9 mouse cellular contexts compared by ENCODE assay signal in the genomic region with DNA sequence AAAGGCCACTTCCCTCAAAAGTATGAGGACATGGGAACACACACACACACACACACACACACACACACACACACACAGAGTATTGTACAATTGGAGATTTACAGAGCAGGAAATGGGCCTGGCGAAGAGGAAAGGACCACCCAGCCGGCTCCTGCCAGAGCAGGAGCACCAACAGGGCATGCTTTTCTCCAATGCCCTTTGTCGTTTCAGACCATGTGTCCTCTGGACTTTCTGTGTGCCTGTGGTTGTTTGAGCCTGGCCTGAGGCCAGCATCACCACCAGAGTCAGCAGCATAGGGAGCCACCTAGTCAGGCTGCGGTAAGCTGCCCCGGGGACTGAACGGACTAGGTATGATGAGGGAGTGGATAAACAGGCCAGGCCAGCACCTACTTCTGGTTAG. TPM values are rescaled to one million over a fixed set of nuclear protein-coding genes. Genes with fewer than 3 reads are reported as not detected.
DNase-seq lines count a peak whose midpoint lies in the region; ATAC-seq and TF ChIP-seq lines count a peak whose summit lies in the region.
"Had no signal": no experiment of that assay in that cellular context is flagged by ENCODE, and none has a peak within 500 bp of the region (broad histone marks: within the 10 kb centered on the region; RNA-seq: fewer than 3 reads in every experiment).

No protein-coding gene starts in this region.

- peak; percentile 69 for ATAC-seq in heart, postnatal 0 days (ENCODE audit: insufficient read depth, low read depth)
- ATAC-seq in limb, embryonic 12.5 days (ENCODE audit: insufficient number of reproducible peaks, insufficient read depth, low FRiP score, low TSS enrichment, low read depth), result peak; percentile 31; the same call in 1 of the 2 replicates
- ATAC-seq in stomach, postnatal 0 days (ENCODE audit: low FRiP score, low TSS enrichment), result peak; percentile 83
- no peak for ATAC-seq in midbrain, embryonic 13.5 days

- no peak for TF ChIP-seq CTCF in heart, postnatal 0 days (IDR thresholded peaks at IDR 0.05; ENCODE audit: low read depth)
- no peak for TF ChIP-seq CTCF in stomach, postnatal 0 days (IDR thresholded peaks at IDR 0.05; ENCODE audit: low read depth)

- no peak for TF ChIP-seq EP300 in heart, postnatal 0 days (IDR thresholded peaks at IDR 0.05; ENCODE audit: low read depth)
- TF ChIP-seq EP300 in stomach, postnatal 0 days (optimal IDR thresholded peaks at IDR 0.05), result no peak

- no peak overlapping the region for H3K4me3 ChIP-seq in heart, postnatal 0 days (ENCODE audit: low read depth, low read length)
- no peak overlapping the region for H3K4me3 ChIP-seq in limb, embryonic 12.5 days (replicated peaks)
- no peak overlapping the region for H3K4me3 ChIP-seq in stomach, postnatal 0 days (ENCODE audit: low read depth, low read length)
- no peak overlapping the region for H3K4me3 ChIP-seq in midbrain, embryonic 13.5 days (replicated peaks)

- no peaks in the 10 kb centered on the region for H3K36me3 ChIP-seq in heart, postnatal 0 days (replicated peaks; ENCODE audit: control insufficient read depth, insufficient read depth, low read length)
- H3K36me3 ChIP-seq in limb, embryonic 12.5 days, result no peaks in the 10 kb centered on the region
- H3K36me3 ChIP-seq in stomach, postnatal 0 days (ENCODE audit: control insufficient read depth, insufficient read depth, low read length), result no peaks in the 10 kb centered on the region
- no peaks in the 10 kb centered on the region for H3K36me3 ChIP-seq in midbrain, embryonic 13.5 days

- no peaks in the 10 kb centered on the region for H3K9me3 ChIP-seq in heart, postnatal 0 days (replicated peaks; ENCODE audit: control insufficient read depth, low read length)
- no peaks in the 10 kb centered on the region for H3K9me3 ChIP-seq in limb, embryonic 12.5 days
- H3K9me3 ChIP-seq in stomach, postnatal 0 days (ENCODE audit: control insufficient read depth, low read length), result no peaks in the 10 kb centered on the region
- no peaks in the 10 kb centered on the region for H3K9me3 ChIP-seq in midbrain, embryonic 13.5 days

- no peaks in the 10 kb centered on the region for H3K4me1 ChIP-seq in heart, postnatal 0 days (ENCODE audit: control insufficient read depth, insufficient read depth)
- H3K4me1 ChIP-seq in limb, embryonic 12.5 days (replicated peaks), result peaks cover 10% of the 10 kb centered on the region
- no peaks in the 10 kb centered on the region for H3K4me1 ChIP-seq in stomach, postnatal 0 days (replicated peaks; ENCODE audit: control insufficient read depth, insufficient read depth)
- no peaks in the 10 kb centered on the region for H3K4me1 ChIP-seq in midbrain, embryonic 13.5 days (replicated peaks)

- H3K9ac ChIP-seq in heart, postnatal 0 days (replicated peaks; ENCODE audit: low read depth, low read length), result no peak overlapping the region
- H3K9ac ChIP-seq in limb, embryonic 12.5 days (replicated peaks), result no peak overlapping the region
- no peak overlapping the region for H3K9ac ChIP-seq in stomach, postnatal 0 days (ENCODE audit: low read length)
- H3K9ac ChIP-seq in midbrain, embryonic 13.5 days (replicated peaks), result no peak overlapping the region

- WGBS in heart, postnatal 0 days, result 37% methylated on average over 6 of the region's 6 CpGs
- 36% methylated on average over 6 of the region's 6 CpGs for WGBS in limb, embryonic 12.5 days
- WGBS in stomach, postnatal 0 days, result 25% methylated on average over 6 of the region's 6 CpGs
- WGBS in midbrain, embryonic 13.5 days, result 66% methylated on average over 6 of the region's 6 CpGs

- peak overlapping the region; percentile 9; the same call in 1 of the 2 replicates for H3K27ac ChIP-seq in heart, postnatal 0 days (ENCODE audit: low read depth)
- peak overlapping the region; percentile 60; the same call in 1 of the 2 replicates for H3K27ac ChIP-seq in limb, embryonic 12.5 days
- H3K27ac ChIP-seq in stomach, postnatal 0 days (replicated peaks), result 0 out of 2 replicates have a peak overlapping the region, but pooled peaks have one; percentile 30
- H3K27ac ChIP-seq in midbrain, embryonic 13.5 days, result no peak overlapping the region

- no peaks in the 10 kb centered on the region for H3K27me3 ChIP-seq in heart, postnatal 0 days (ENCODE audit: control insufficient read depth, insufficient read depth, low read length)
- H3K27me3 ChIP-seq in limb, embryonic 12.5 days, result no peaks in the 10 kb centered on the region; the same call in 1 of the 2 replicates
- no peaks in the 10 kb centered on the region for H3K27me3 ChIP-seq in stomach, postnatal 0 days (ENCODE audit: control insufficient read depth, insufficient read depth, low read length)
- no peaks in the 10 kb centered on the region for H3K27me3 ChIP-seq in midbrain, embryonic 13.5 days

- peak; percentile 69 for DNase-seq in retina, postnatal 1 day
- no peak for DNase-seq in retina, embryonic 14.5 days (ENCODE audit: low spot score)
- peak; percentile 52 for DNase-seq in heart, postnatal 0 days (ENCODE audit: low spot score)
- DNase-seq in stomach, postnatal 0 days (ENCODE audit: low spot score), result peak; percentile 69
- no peak for DNase-seq in right cerebral cortex, postnatal 25 days
- DNase-seq in right cerebral cortex, postnatal 10 days (ENCODE audit: low spot score in 2 of 2), result no peak
- DNase-seq: layer of hippocampus, adult 9-11 months had no signal

- no peak overlapping the region for H3K4me2 ChIP-seq in heart, postnatal 0 days (ENCODE audit: low read depth, low read length)
- H3K4me2 ChIP-seq in limb, embryonic 12.5 days, result no peak overlapping the region
- H3K4me2 ChIP-seq in stomach, postnatal 0 days (replicated peaks; ENCODE audit: low read depth), result no peak overlapping the region
- no peak overlapping the region for H3K4me2 ChIP-seq in midbrain, embryonic 13.5 days (replicated peaks)

RNA-seq across cellular contexts. Expression of a gene that starts 6.4 kb away (rescaled TPM):
- total RNA-seq in heart, postnatal 0 days (2014; rRNA removed; ENCODE audit: low replicate concordance), result 3.7 and 9.1 TPM in 2 replicates
- polyA plus RNA-seq in heart, postnatal 0 days (2015; fragmentation: Nextera tagmentation; extraction: Ambion mirVana), result 5.0 and 5.1 TPM in 2 replicates
- polyA plus RNA-seq in limb, embryonic 12.5 days (2016; fragmentation: Nextera tagmentation; extraction: Ambion mirVana), result 3.3 TPM in 2 replicates
- polyA plus RNA-seq in stomach, postnatal 0 days (2015; fragmentation: Nextera tagmentation; extraction: Ambion mirVana), result 2.0 and 2.1 TPM in 2 replicates
- polyA plus RNA-seq in midbrain, embryonic 13.5 days (2015; fragmentation: Nextera tagmentation; extraction: Ambion mirVana), result 8.4 and 8.7 TPM in 2 replicates

RNA-seq across cellular contexts. Expression of a gene that starts 34.1 kb away (rescaled TPM):
- 9.6 and 10.8 TPM in 2 replicates for total RNA-seq in heart, postnatal 0 days (2014; rRNA removed; ENCODE audit: low replicate concordance)
- polyA plus RNA-seq in heart, postnatal 0 days (2015; fragmentation: Nextera tagmentation; extraction: Ambion mirVana), result 2.9 and 3.8 TPM in 2 replicates
- 20.8 and 22.1 TPM in 2 replicates for polyA plus RNA-seq in limb, embryonic 12.5 days (2016; fragmentation: Nextera tagmentation; extraction: Ambion mirVana)
- 5.1 and 5.2 TPM in 2 replicates for polyA plus RNA-seq in stomach, postnatal 0 days (2015; fragmentation: Nextera tagmentation; extraction: Ambion mirVana)
- polyA plus RNA-seq in midbrain, embryonic 13.5 days (2015; fragmentation: Nextera tagmentation; extraction: Ambion mirVana), result 10.9 and 14.6 TPM in 2 replicates

RNA-seq across cellular contexts. Expression of a gene that starts 48.3 kb away (rescaled TPM):
- not detected in 2 replicates for total RNA-seq in heart, postnatal 0 days (2014; rRNA removed; ENCODE audit: low replicate concordance)
- polyA plus RNA-seq in heart, postnatal 0 days (2015; fragmentation: Nextera tagmentation; extraction: Ambion mirVana), result not detected in 2 replicates
- polyA plus RNA-seq in limb, embryonic 12.5 days (2016; fragmentation: Nextera tagmentation; extraction: Ambion mirVana), result not detected in 2 replicates
- not detected in 2 replicates for polyA plus RNA-seq in stomach, postnatal 0 days (2015; fragmentation: Nextera tagmentation; extraction: Ambion mirVana)
- polyA plus RNA-seq in midbrain, embryonic 13.5 days (2015; fragmentation: Nextera tagmentation; extraction: Ambion mirVana), result 6.5 and 8.3 TPM in 2 replicates

Comparison
In these comparisons a context has a peak if more than half of its experiments do, and no peak if none do; other contexts are left out.
1. DNase-seq: peak in retina, postnatal 1 day (single experiment), heart, postnatal 0 days (single experiment) and stomach, postnatal 0 days (single experiment); none in retina, embryonic 14.5 days (single experiment), right cerebral cortex, postnatal 25 days (single experiment) and right cerebral cortex, postnatal 10 days (0 of 2).